Mouse (Mus musculus): ENCODE results near the gene Rims1. TPM values are rescaled to one million over a fixed set of nuclear protein-coding genes. Genes with fewer than 3 reads are reported as not detected.

The Rims1 gene
- 20.5 and 23.5 TPM in 2 replicates for polyA plus RNA-seq (2012; rRNA removed)

DNA sequence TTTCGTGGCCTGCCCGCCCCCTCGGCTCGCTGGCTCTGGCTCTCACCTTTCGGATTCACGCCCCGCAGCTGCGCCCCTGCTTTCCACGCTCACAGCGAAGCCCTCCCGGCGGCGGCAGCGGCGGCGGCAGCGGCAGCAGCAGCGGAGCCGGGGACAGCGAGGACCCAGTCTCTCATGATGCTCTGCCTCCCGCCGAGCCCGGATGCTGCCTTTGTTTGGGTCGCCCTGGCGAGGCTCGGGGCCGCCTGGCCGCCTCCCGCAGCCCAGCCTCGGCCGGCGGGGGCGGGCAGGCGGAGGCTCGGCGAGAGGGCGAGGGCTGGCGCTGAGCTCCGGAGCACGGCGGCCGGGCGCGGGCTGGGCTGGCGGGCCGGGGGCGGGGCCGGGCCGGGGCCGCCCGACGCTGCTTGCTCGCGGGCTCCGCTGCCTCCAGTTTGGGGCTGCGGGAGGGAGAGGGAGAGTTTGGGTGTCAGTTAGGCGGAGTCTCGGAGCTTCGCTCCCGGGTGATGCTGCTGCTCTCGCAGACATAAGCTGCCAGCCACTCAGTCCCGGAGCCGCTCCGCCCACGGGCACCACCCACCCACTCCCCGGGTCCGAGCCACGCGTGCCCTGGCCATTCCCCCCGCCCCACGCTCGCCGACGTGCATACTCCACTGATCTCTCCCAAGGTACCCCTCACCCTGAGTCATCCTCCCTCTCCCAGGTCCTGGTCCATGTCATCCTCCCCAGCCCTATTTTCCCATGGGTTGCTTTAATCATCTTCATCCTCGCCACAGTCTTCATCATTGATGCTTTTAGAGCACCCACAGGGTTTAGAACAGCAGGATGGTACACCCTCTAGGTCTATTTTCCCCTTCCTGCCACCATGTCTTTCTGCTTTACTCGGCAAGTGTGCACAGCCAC lies at the start of gene Rims1:
TSS of gene Rims1 (minus strand) at position 269 of the 900 bp plus-strand sequence.

